Mouse (Mus musculus): Measurements from ENCODE around the gene Imp4.

- TF ChIP-seq EP300 (IDR thresholded peaks at IDR 0.05; ENCODE audit: low read depth) (no peak), CTCF (IDR thresholded peaks at IDR 0.05; ENCODE audit: low read depth) (no peak)
Measured at GRCm38 (mm10) chr1:34435371-34436120, 4.1 kb upstream of the Imp4 start.

All from liver, embryonic 14.5 days (tissue).